Mouse (Mus musculus): ENCODE data around the gene P2rx1. TPM values are rescaled to one million over a fixed set of nuclear protein-coding genes. Genes with fewer than 3 reads are reported as not detected.

The P2rx1 gene
- polyA plus RNA-seq, 1 experiment from 2014 or later, result 0.46 TPM

DNA sequence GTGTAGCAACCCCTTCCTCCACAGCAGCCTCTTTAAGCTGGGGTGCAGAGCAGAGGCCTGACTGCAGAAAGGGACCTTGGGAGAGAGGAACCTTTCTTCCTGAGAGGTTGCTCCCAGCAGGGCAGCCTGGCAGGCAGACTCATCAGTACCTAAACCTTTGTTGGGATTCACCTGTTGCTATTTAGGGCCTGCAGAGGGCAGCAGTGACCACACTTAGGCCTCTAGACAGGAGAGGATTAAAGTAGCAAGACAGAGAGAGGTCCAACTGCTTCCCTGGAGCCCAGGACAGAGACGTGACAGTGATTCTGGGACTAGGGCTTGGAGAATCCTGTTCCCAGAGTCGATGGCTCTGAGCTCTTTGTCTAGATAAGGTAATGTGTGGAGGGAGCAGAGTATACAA lies 7.5 kb downstream of the P2rx1 start:
- ATAC-seq (ENCODE audit: low FRiP score) (0 out of 2 replicates have a peak, but pooled peaks have one; percentile 21), DNase-seq (ENCODE audit: low spot score) (peak; percentile 72)
- Histone ChIP-seq H3K27me3 (ENCODE audit: control insufficient read depth, insufficient read depth, low read length) (no peaks in the 10 kb centered on the region), H3K9me3 (ENCODE audit: control insufficient read depth, low read length) (no peaks in the 10 kb centered on the region), H3K4me3 (replicated peaks; ENCODE audit: low read length) (no peak overlapping the region), H3K4me1 (replicated peaks; ENCODE audit: control insufficient read depth, insufficient read depth, low read length) (no peaks in the 10 kb centered on the region), H3K27ac (no peak overlapping the region), H3K36me3 (replicated peaks; ENCODE audit: control insufficient read depth, insufficient read depth) (no peaks in the 10 kb centered on the region), H3K4me2 (replicated peaks) (no peak overlapping the region), H3K9ac (no peak overlapping the region)
- 2% methylated on average over 2 of the region's 2 CpGs for WGBS

DNA sequence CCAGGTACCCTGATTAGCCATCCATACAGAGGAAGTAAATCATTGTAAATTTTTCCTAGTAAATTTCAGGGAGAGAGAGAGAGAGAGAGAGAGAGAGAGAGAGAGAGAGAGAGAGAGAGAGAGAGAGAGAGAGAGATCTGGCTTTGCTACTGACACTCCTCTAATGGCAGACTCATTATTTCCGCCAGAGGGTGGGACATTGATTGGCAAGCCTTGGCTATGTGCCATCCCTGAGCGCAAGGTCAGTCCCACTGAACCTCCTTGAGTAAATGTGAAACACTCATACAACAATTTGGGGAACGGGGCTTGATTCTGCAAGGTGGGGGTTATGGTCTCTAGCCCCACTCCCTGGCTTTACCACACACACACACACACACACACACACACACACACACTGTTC lies 8.2 kb downstream of the P2rx1 start:
- Histone ChIP-seq H3K4me1 (replicated peaks; ENCODE audit: control insufficient read depth, insufficient read depth, low read length) (no peaks in the 10 kb centered on the region), H3K4me2 (replicated peaks) (no peak overlapping the region), H3K4me3 (replicated peaks; ENCODE audit: low read length) (no peak overlapping the region), H3K27ac (no peak overlapping the region), H3K9me3 (ENCODE audit: control insufficient read depth, low read length) (no peaks in the 10 kb centered on the region), H3K27me3 (ENCODE audit: control insufficient read depth, insufficient read depth, low read length) (no peaks in the 10 kb centered on the region), H3K9ac (no peak overlapping the region), H3K36me3 (replicated peaks; ENCODE audit: control insufficient read depth, insufficient read depth) (no peaks in the 10 kb centered on the region)
- DNase-seq (ENCODE audit: low spot score), result no peak
- WGBS, result 53% methylated on average over 3 of the region's 3 CpGs
- no peak for ATAC-seq (ENCODE audit: low FRiP score)

DNA sequence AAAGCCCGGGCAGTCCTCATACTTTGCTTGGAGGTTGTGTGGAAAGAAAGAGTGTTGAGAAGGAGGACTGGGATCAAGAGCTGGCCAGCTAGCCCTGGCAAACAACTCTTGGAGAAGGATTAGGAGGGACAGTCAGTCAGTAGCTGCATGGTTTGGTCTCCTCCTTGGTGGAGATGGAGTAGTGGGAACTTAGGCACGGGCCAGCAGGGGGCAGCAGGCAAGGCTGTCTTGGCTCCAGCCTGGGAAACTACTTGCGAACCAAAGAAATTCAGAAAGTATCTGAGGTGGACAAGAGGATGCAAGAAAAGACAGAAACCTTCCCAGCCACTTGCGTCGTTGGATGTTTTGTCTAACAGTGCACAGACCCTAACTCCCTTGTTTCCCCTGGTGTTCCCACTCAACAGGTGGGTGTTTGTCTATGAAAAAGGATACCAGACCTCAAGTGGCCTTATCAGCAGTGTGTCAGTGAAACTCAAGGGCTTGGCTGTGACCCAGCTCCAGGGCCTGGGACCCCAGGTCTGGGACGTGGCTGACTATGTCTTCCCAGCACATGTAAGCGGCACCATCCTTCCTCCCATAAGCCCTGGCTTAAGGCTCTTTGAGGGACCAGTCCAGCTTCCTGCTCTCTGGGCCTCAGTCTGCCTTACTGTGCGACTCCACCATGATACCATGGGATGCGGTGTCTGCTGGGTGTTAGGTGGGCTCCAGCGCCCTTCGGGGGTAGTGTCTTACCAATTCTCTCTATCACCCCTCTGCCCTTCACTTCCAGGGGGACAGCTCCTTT lies 9.0 kb downstream of the P2rx1 start:
- H3K4me3 ChIP-seq (replicated peaks; ENCODE audit: low read length), result no peak overlapping the region
- WGBS, result 61% methylated on average over 11 of the region's 11 CpGs

DNA sequence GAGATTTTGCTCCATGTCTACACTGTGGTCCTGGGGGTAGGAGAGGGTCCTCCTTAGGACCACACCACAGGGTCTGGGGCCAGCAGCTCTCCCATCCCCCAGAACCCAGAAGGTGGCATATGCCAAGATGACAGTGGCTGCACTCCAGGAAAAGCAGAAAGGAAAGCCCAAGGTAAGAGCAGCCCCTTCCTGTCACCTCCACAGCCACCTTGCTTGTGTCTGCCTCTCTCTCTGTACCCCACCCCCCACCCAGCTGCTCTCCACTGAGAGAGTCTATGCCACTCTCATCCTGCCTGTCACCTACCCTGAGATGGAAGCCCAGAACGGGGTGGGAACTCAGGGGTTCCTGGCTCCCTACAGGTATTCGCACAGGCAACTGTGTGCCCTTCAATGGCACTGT lies 9.9 kb downstream of the P2rx1 start:
- Histone ChIP-seq H3K36me3 (replicated peaks; ENCODE audit: control insufficient read depth, insufficient read depth) (no peaks in the 10 kb centered on the region), H3K4me1 (replicated peaks; ENCODE audit: control insufficient read depth, insufficient read depth, low read length) (no peaks in the 10 kb centered on the region), H3K9ac (no peak overlapping the region), H3K9me3 (ENCODE audit: control insufficient read depth, low read length) (no peaks in the 10 kb centered on the region), H3K27ac (no peak overlapping the region), H3K27me3 (ENCODE audit: control insufficient read depth, insufficient read depth, low read length) (no peaks in the 10 kb centered on the region), H3K4me3 (replicated peaks; ENCODE audit: low read length) (no peak overlapping the region), H3K4me2 (replicated peaks) (no peak overlapping the region)
- no peak for ATAC-seq (ENCODE audit: low FRiP score)
- no peak for DNase-seq (ENCODE audit: low spot score)
- WGBS, result 73% methylated on average over 2 of the region's 2 CpGs

More for the DNA sequence above, 9.0 kb downstream of the P2rx1 start:
- Histone ChIP-seq H3K4me2 (replicated peaks) (no peak overlapping the region), H3K27me3 (ENCODE audit: control insufficient read depth, insufficient read depth, low read length) (no peaks in the 10 kb centered on the region), H3K9me3 (ENCODE audit: control insufficient read depth, low read length) (no peaks in the 10 kb centered on the region), H3K36me3 (replicated peaks; ENCODE audit: control insufficient read depth, insufficient read depth) (no peaks in the 10 kb centered on the region), H3K27ac (no peak overlapping the region), H3K9ac (no peak overlapping the region), H3K4me1 (replicated peaks; ENCODE audit: control insufficient read depth, insufficient read depth, low read length) (no peaks in the 10 kb centered on the region)
- ATAC-seq (ENCODE audit: low FRiP score) (no peak), DNase-seq (ENCODE audit: low spot score) (peak; percentile 62)

DNA sequence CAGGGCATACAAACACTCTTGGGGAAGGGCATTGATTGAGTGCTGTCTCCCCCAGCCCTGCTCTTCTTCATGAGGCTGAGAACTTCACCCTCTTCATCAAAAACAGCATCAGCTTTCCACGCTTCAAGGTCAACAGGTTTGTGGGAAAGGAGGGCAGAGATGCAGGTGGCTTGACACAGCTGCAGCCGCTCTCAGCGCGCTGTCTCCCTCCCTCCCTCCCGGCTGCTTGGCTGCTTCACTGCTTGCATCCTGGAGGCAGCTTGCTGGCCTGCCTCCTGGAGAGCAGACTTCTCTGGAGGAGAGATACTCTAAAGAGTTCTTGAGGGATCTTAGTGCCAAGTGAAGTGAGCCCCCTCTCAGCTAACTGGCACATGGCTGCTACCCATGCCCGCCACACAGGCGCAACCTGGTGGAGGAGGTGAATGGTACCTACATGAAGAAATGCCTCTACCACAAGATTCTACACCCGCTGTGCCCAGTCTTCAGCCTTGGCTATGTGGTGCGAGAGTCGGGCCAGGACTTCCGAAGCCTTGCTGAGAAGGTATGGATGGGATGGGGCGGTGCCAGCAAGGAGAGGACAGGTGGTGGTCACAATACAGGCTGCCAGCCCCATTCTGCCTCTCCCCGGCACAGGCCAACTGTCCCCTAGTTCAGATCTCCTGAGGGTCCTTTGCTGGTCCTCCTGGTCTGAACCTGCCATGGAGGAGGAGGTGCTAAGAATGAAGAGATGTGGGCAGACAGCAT lies 10.8 kb downstream of the P2rx1 start:
- DNase-seq (ENCODE audit: low spot score) (no peak), ATAC-seq (ENCODE audit: low FRiP score) (no peak)
- Histone ChIP-seq H3K4me3 (replicated peaks; ENCODE audit: low read length) (no peak overlapping the region), H3K27me3 (ENCODE audit: control insufficient read depth, insufficient read depth, low read length) (no peaks in the 10 kb centered on the region), H3K9ac (no peak overlapping the region), H3K9me3 (ENCODE audit: control insufficient read depth, low read length) (no peaks in the 10 kb centered on the region), H3K4me2 (replicated peaks) (no peak overlapping the region), H3K27ac (no peak overlapping the region), H3K4me1 (replicated peaks; ENCODE audit: control insufficient read depth, insufficient read depth, low read length) (no peaks in the 10 kb centered on the region), H3K36me3 (replicated peaks; ENCODE audit: control insufficient read depth, insufficient read depth) (no peaks in the 10 kb centered on the region)
- 59% methylated on average over 13 of the region's 13 CpGs for whole genome bisulfite sequencing

DNA sequence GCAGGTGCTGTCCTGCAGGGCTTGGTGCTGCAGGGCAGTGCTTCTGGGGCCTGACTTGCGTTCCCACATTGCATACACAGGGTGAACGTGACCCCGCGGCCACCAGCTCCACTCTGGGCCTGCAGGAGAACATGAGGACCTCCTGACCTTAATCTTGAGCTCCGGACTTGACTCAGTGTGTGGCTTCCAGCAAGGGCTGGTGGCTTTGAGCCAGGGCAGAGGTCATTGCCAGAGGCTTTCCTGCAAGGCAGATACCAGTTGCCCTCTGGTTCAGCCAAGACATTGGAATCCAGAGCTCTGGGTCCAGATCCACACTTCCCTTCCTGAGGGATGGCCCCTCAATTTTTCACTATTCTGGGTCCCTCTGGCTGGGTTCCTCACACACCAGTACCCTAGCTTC lies 15.1 kb downstream of the P2rx1 start:
- Histone ChIP-seq H3K36me3 (replicated peaks; ENCODE audit: control insufficient read depth, insufficient read depth) (no peaks in the 10 kb centered on the region), H3K4me3 (replicated peaks; ENCODE audit: low read length) (no peak overlapping the region), H3K27me3 (ENCODE audit: control insufficient read depth, insufficient read depth, low read length) (0 out of 2 replicates have a peak, but pooled peaks cover 6% of the 10 kb centered on the region), H3K27ac (no peak overlapping the region), H3K4me1 (replicated peaks; ENCODE audit: control insufficient read depth, insufficient read depth, low read length) (peaks cover 4% of the 10 kb centered on the region; the same call in 1 of the 2 replicates), H3K4me2 (replicated peaks) (no peak overlapping the region), H3K9ac (no peak overlapping the region), H3K9me3 (ENCODE audit: control insufficient read depth, low read length) (no peaks in the 10 kb centered on the region)
- 82% methylated on average over 5 of the region's 5 CpGs for WGBS
- no peak for DNase-seq (ENCODE audit: low spot score)
- ATAC-seq (ENCODE audit: low FRiP score), result no peak

DNA sequence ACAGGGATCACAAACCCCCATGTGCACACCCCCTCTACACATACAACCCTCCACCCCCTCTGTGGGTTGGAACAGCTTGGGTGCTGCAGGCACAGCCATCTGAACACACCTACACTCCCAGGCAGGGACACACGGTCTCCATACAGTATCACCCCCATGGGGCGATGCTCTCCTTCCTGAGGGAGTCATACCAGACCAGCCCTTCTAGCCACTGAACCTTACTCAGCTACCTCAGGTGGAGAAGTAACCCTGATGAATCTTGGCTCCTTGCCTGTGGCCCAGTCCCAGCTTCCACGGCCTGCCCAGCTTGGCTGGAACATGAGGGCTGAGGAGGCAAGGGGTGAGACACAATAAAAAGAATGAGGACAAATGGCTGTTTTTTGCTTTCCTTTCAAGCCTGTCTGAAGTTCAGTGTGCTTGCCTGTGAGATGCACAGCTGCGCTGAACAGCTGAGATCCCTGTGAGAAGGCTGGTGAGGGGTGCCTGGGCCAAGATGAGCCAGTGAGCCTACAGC lies 16.0 kb downstream of the P2rx1 start:
- H3K4me3 ChIP-seq (replicated peaks; ENCODE audit: low read length), result no peak overlapping the region
- H3K27me3 ChIP-seq (ENCODE audit: control insufficient read depth, insufficient read depth, low read length), result 0 out of 2 replicates have a peak, but pooled peaks cover 6% of the 10 kb centered on the region
- H3K36me3 ChIP-seq (replicated peaks; ENCODE audit: control insufficient read depth, insufficient read depth), result no peaks in the 10 kb centered on the region
- H3K9me3 ChIP-seq (ENCODE audit: control insufficient read depth, low read length), result no peaks in the 10 kb centered on the region
- no peak overlapping the region for H3K27ac ChIP-seq
- H3K9ac ChIP-seq, result no peak overlapping the region
- DNase-seq (ENCODE audit: low spot score), result no peak
- H3K4me1 ChIP-seq (replicated peaks; ENCODE audit: control insufficient read depth, insufficient read depth, low read length), result peaks cover 7% of the 10 kb centered on the region; the same call in 1 of the 2 replicates
- ATAC-seq (ENCODE audit: low FRiP score), result no peak
- 68% methylated on average over 4 of the region's 4 CpGs for WGBS
- no peak overlapping the region for H3K4me2 ChIP-seq (replicated peaks)

DNA sequence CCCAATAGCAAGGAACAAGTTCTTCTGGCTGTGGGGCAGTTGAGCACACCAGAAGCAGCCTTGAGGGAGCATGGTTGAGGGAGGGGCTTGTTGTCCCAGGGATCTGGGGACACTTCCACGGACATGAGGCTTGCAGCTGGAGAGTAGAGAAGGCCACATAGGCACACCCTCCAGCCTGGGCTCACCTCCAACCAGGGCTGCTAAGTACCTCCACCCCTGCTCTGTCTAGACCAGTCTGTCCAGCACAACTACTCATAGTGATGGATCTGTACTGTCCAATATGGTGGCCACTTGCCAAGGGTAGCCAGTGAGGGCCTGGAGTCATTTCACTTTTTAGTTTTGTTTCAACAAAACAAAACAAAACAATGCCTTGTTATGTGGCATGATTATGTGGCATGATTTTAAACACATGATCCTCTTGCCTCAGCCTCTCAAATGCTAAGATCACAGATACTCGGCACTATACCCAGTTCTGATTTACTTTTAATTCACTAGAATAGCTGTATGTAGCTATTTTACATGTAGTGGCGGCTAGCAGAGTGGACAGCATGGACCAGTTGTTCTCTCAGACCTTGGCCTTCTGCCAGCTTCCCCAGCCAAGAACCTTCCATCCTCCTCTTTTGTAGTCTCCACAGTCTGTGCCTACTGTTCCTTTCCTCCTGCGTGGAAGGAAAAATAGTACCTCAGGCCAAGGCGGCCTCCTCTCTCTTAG lies 16.6 kb downstream of the P2rx1 start:
- Histone ChIP-seq H3K27ac (no peak overlapping the region), H3K36me3 (replicated peaks; ENCODE audit: control insufficient read depth, insufficient read depth) (no peaks in the 10 kb centered on the region), H3K9me3 (ENCODE audit: control insufficient read depth, low read length) (no peaks in the 10 kb centered on the region), H3K9ac (no peak overlapping the region), H3K4me3 (replicated peaks; ENCODE audit: low read length) (no peak overlapping the region), H3K4me2 (replicated peaks) (no peak overlapping the region), H3K27me3 (ENCODE audit: control insufficient read depth, insufficient read depth, low read length) (0 out of 2 replicates have a peak, but pooled peaks cover 10% of the 10 kb centered on the region), H3K4me1 (replicated peaks; ENCODE audit: control insufficient read depth, insufficient read depth, low read length) (peaks cover 14% of the 10 kb centered on the region)
- 69% methylated on average over 5 of the region's 5 CpGs for WGBS
- no peak for ATAC-seq (ENCODE audit: low FRiP score)
- DNase-seq (ENCODE audit: low spot score), result no peak

DNA sequence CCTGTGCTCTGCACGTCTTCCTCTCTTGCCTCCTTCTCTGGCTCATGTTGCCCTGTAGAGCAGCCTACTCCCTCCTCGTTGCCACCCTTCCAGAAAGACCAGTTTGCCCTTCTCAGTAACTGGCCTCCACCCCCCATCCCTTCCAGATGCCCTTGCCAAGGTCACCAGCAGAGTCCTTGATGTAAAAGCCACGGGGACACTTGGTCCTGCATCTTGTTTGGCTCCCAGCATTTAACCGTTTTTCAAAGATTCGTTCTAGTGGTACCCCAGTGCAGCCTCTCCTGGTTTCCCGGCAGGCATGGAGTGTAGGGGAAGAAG lies 17.2 kb downstream of the P2rx1 start:
- H3K9me3 ChIP-seq (ENCODE audit: control insufficient read depth, low read length), result no peaks in the 10 kb centered on the region
- no peak for ATAC-seq (ENCODE audit: low FRiP score)
- H3K36me3 ChIP-seq (replicated peaks; ENCODE audit: control insufficient read depth, insufficient read depth), result no peaks in the 10 kb centered on the region
- peaks cover 15% of the 10 kb centered on the region for H3K4me1 ChIP-seq (replicated peaks; ENCODE audit: control insufficient read depth, insufficient read depth, low read length)
- no peak overlapping the region for H3K9ac ChIP-seq
- no peak overlapping the region for H3K4me3 ChIP-seq (replicated peaks; ENCODE audit: low read length)
- 76% methylated on average over 6 of the region's 6 CpGs for WGBS
- H3K27me3 ChIP-seq (ENCODE audit: control insufficient read depth, insufficient read depth, low read length), result 0 out of 2 replicates have a peak, but pooled peaks cover 14% of the 10 kb centered on the region
- no peak for DNase-seq (ENCODE audit: low spot score)
- H3K27ac ChIP-seq, result no peak overlapping the region
- no peak overlapping the region for H3K4me2 ChIP-seq (replicated peaks)

All from hindbrain, embryonic 14.5 days (tissue).